Mouse (Mus musculus): ENCODE measurements around the gene Taf3. TPM values are rescaled to one million over a fixed set of nuclear protein-coding genes. Genes with fewer than 3 reads are reported as not detected.

Taf3 gene
- 13.0 and 13.1 TPM in 2 replicates for polyA plus RNA-seq (2012; rRNA removed)

GRCm38 (mm10) chr2:10048461-10048860 lies at the start of gene Taf3:
Gene Taf3, minus strand, starts transcription at chr2:10048596.
- DNase-seq = peak; percentile 94 to 95
- Histone ChIP-seq H3K27ac (ENCODE audit: insufficient read depth, low read length) (0 out of 2 replicates have a peak within 1 kb of the TSS, but pooled peaks have one; percentile 26), H3K4me3 (replicated peaks; ENCODE audit: insufficient read depth, low read depth, low read length) (peak within 1 kb of the TSS; percentile 83), H3K4me1 (ENCODE audit: control insufficient read depth, insufficient read depth, low read length) (no peaks in the 10 kb centered on the region), H3K27me3 (ENCODE audit: control insufficient read depth, insufficient read depth, low read length) (no peaks in the 10 kb centered on the region)
- peak; percentile 84 for TF ChIP-seq POLR2A (IDR thresholded peaks at IDR 0.05; ENCODE audit: borderline replicate concordance, insufficient read depth, low read length)
- TF ChIP-seq CTCF (IDR thresholded peaks at IDR 0.05; ENCODE audit: borderline replicate concordance, insufficient read depth, low read depth, low read length) = no peak
- under 1% methylated on average over 36 of the region's 36 CpGs for WGBS

- WGBS = 92% methylated on average over 14 of the region's 14 CpGs
- Histone ChIP-seq H3K4me1 (ENCODE audit: control insufficient read depth, insufficient read depth, low read length) (no peaks in the 10 kb centered on the region), H3K27me3 (ENCODE audit: control insufficient read depth, insufficient read depth, low read length) (no peaks in the 10 kb centered on the region), H3K27ac (ENCODE audit: insufficient read depth, low read length) (no peak overlapping the region), H3K4me3 (replicated peaks; ENCODE audit: insufficient read depth, low read depth, low read length) (no peak overlapping the region)
- DNase-seq = no peak
- no peak for TF ChIP-seq POLR2A (IDR thresholded peaks at IDR 0.05; ENCODE audit: borderline replicate concordance, insufficient read depth, low read length)
- TF ChIP-seq CTCF (IDR thresholded peaks at IDR 0.05; ENCODE audit: borderline replicate concordance, insufficient read depth, low read depth, low read length) = no peak
Observed at GRCm38 (mm10) chr2:10094327-10095100, 46.1 kb upstream of the Taf3 start.

GRCm38 (mm10) chr2:10087256-10087850 lies 39.0 kb upstream of the Taf3 start:
- Histone ChIP-seq H3K27ac (ENCODE audit: insufficient read depth, low read length) (no peak overlapping the region), H3K4me1 (ENCODE audit: control insufficient read depth, insufficient read depth, low read length) (no peaks in the 10 kb centered on the region), H3K4me3 (replicated peaks; ENCODE audit: insufficient read depth, low read depth, low read length) (no peak overlapping the region), H3K27me3 (ENCODE audit: control insufficient read depth, insufficient read depth, low read length) (no peaks in the 10 kb centered on the region)
- 57% methylated on average over 8 of the region's 8 CpGs for WGBS
- TF ChIP-seq POLR2A (IDR thresholded peaks at IDR 0.05; ENCODE audit: borderline replicate concordance, insufficient read depth, low read length) (no peak), CTCF (IDR thresholded peaks at IDR 0.05; ENCODE audit: borderline replicate concordance, insufficient read depth, low read depth, low read length) (no peak)
- no peak for DNase-seq

- no peak for DNase-seq
- Histone ChIP-seq H3K27ac (ENCODE audit: insufficient read depth, low read length) (no peak overlapping the region), H3K4me3 (replicated peaks; ENCODE audit: insufficient read depth, low read depth, low read length) (no peak overlapping the region), H3K4me1 (ENCODE audit: control insufficient read depth, insufficient read depth, low read length) (peaks cover 12% of the 10 kb centered on the region; the same call in 1 of the 2 replicates), H3K27me3 (ENCODE audit: control insufficient read depth, insufficient read depth, low read length) (no peaks in the 10 kb centered on the region)
- no peak for TF ChIP-seq CTCF (IDR thresholded peaks at IDR 0.05; ENCODE audit: borderline replicate concordance, insufficient read depth, low read depth, low read length)
- TF ChIP-seq POLR2A (IDR thresholded peaks at IDR 0.05; ENCODE audit: borderline replicate concordance, insufficient read depth, low read length) = no peak
- WGBS = 77% methylated on average over 1 of the region's 1 CpGs
Observed at GRCm38 (mm10) chr2:10082737-10083136, 34.3 kb upstream of the Taf3 start.

GRCm38 (mm10) chr2:10081453-10082080 lies 33.2 kb upstream of the Taf3 start:
- Histone ChIP-seq H3K4me3 (replicated peaks; ENCODE audit: insufficient read depth, low read depth, low read length) (no peak overlapping the region), H3K27me3 (ENCODE audit: control insufficient read depth, insufficient read depth, low read length) (no peaks in the 10 kb centered on the region), H3K27ac (ENCODE audit: insufficient read depth, low read length) (no peak overlapping the region), H3K4me1 (ENCODE audit: control insufficient read depth, insufficient read depth, low read length) (peaks cover 14% of the 10 kb centered on the region; the same call in 1 of the 2 replicates)
- no peak for DNase-seq
- 80% methylated on average over 5 of the region's 5 CpGs for WGBS
- TF ChIP-seq POLR2A (IDR thresholded peaks at IDR 0.05; ENCODE audit: borderline replicate concordance, insufficient read depth, low read length) (no peak), CTCF (IDR thresholded peaks at IDR 0.05; ENCODE audit: borderline replicate concordance, insufficient read depth, low read depth, low read length) (no peak)

GRCm38 (mm10) chr2:10080310-10081010 lies 32.1 kb upstream of the Taf3 start, which contains the start of the genes Atp5c1 and Kin:
Gene Atp5c1, minus strand, starts transcription at chr2:10080510.
Gene Kin, plus strand, starts transcription at chr2:10080593.
- peaks cover 17% of the 10 kb centered on the region for H3K4me1 ChIP-seq (ENCODE audit: control insufficient read depth, insufficient read depth, low read length)
- DNase-seq = peak; percentile 96
- no peaks in the 10 kb centered on the region for H3K27me3 ChIP-seq (ENCODE audit: control insufficient read depth, insufficient read depth, low read length)
- H3K27ac ChIP-seq (ENCODE audit: insufficient read depth, low read length) = peak within 1 kb of the TSS; percentile 95
- TF ChIP-seq POLR2A (IDR thresholded peaks at IDR 0.05; ENCODE audit: borderline replicate concordance, insufficient read depth, low read length) (peak; percentile 96), CTCF (IDR thresholded peaks at IDR 0.05; ENCODE audit: borderline replicate concordance, insufficient read depth, low read depth, low read length) (peak; percentile 37)
- under 1% methylated on average over 61 of the region's 61 CpGs for WGBS
- peak within 1 kb of the TSS; percentile 68 for H3K4me3 ChIP-seq (replicated peaks; ENCODE audit: insufficient read depth, low read depth, low read length)

GRCm38 (mm10) chr2:10079745-10080309 lies 31.4 kb upstream of the Taf3 start:
- no peak for DNase-seq

More at GRCm38 (mm10) chr2:10079745-10080309, 31.4 kb upstream of the Taf3 start:
- Histone ChIP-seq H3K4me1 (ENCODE audit: control insufficient read depth, insufficient read depth, low read length) (peaks cover 21% of the 10 kb centered on the region), H3K27ac (ENCODE audit: insufficient read depth, low read length) (peak overlapping the region; percentile 95), H3K27me3 (ENCODE audit: control insufficient read depth, insufficient read depth, low read length) (no peaks in the 10 kb centered on the region), H3K4me3 (replicated peaks; ENCODE audit: insufficient read depth, low read depth, low read length) (peak overlapping the region; percentile 68)
- under 1% methylated on average over 28 of the region's 28 CpGs for WGBS
- TF ChIP-seq CTCF (IDR thresholded peaks at IDR 0.05; ENCODE audit: borderline replicate concordance, insufficient read depth, low read depth, low read length) (no peak), POLR2A (IDR thresholded peaks at IDR 0.05; ENCODE audit: borderline replicate concordance, insufficient read depth, low read length) (no peak)

Measured in cerebellum, adult 2 months (tissue).